Mouse (Mus musculus) monocyte, adult 2 months (primary cell): Measurements from ENCODE around the gene Cdk8.
A peak's percentile ranks its signal among the peaks of the same experiment; 100 is the strongest.
"Not testable (repeated sequence)": the region's sequence is repeated elsewhere in the genome, so short reads cannot be mapped to it uniquely, and the experiment has no call there.

Experiments used
- DNase-seq, 2 experiments: peaks; one replicate each; pipeline ENCODE4 v3.0.0; 2022; ENCODE audit warnings: low spot score in 2 of 2, low read depth in 1 of 2

Gene Cdk8

GRCm38 (mm10) chr5:146230864-146231654 is at the start of gene Cdk8:
Gene Cdk8 (plus strand): TSS chr5:146231230.
- peak; percentile 42 to 74 for DNase-seq

- DNase-seq = not testable (repeated sequence)
Measured at GRCm38 (mm10) chr5:146185204-146185603, 45.8 kb upstream of the Cdk8 start, which contains the start of gene 1700001J03Rik. Gene 1700001J03Rik (minus strand): TSS chr5:146185304.

DNA sequence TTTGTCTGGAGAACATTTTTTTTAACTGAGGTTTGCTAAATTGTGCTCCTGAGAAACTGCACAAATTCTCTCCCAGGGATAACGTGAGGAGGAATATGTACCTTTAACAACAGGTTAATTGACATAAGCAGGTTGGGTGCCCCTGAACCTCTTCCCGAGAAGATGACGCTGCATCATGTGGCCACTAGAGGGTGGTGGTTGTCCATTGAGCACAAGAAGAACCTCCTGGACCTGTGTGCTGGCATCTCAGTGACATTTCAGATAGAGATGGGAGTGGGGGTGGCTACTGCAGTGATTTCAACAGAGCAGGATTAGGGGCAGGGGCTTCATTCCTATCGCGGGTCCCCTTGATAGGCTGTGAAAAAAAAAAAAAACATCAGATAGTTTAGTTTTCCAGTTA is 43.6 kb upstream of the Cdk8 start:
- DNase-seq = peak in 1 of 2 experiments; percentile 12

DNA sequence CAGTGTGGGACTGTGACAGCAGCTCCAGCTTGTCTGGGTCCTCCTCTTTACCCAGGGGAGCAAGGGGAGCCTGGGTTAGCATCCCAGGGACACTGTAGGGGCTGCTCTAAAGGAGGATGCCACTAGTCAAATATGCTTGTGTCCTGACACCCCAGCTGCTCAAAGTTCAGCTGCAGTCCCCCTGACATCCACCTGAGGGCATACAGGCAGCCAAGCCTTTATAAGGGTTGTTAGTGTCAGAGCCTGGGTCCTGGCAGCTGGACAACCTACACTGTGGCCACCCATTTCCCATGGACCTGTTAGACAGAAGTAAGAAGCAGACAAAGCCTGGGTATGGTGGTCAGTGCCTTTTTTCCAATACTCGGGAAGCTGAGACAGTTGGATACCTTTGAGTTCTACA is 42.9 kb upstream of the Cdk8 start:
- no peak for DNase-seq

DNA sequence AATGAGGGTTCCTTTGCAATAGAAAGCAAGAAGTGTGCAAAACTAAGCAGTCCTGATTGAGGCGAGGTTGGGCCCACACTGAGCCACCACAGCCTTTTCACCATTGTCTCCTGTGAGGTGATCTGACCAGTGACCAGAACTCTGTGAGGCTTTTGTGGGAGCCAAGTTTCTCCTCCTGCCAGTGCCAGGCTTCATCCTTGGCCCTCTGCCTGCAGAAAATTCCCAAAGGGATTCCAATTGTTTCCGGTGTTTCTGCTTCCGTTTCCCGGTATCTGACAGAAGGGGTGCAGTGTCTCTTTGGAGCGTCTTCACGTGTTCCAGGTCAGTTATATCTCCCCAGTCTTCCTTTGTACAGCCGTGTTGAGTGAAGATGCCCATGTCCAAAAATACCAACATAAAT is 42.3 kb upstream of the Cdk8 start:
- no peak for DNase-seq

DNA sequence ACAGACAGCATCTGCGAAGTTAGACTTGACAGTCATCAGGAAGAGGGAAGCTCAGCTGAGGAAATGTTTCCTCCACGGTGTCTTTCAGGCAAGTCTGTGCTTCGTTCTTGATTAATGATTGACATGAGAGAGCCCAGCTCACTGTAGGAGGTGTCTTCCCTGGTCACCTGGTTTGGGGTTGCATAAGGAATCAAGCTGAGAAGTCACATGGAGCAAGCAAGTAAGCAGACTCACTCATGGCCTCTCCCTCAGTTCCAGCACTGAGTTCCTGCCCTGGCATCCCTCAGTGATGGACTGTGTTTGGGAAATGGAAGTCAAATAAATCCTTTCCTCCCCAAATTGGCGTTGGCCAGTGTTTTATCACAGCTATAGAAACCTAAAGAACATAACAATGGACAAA is 40.9 kb upstream of the Cdk8 start:
- DNase-seq = no peak

- no peak for DNase-seq
Measured at GRCm38 (mm10) chr5:146190501-146191269, 40.3 kb upstream of the Cdk8 start.

DNA sequence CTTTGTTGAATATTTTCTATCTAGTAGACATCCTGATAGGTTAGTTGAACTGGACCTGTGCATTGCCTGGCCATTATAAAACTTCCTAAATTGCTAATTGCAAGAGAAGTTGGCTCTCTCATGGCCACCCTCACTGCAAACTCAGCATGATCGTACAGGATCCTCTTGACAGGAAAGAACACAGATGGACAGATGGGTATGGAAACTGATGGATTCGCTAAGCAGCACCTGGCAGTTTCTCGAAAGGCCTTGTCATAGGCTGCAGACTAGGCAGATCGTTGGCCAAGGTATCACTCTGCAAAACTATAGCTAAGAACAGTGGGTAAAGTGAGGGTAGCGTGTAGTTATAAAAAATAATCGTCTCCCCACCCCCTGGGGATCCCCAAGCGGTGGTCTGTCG is 37.7 kb upstream of the Cdk8 start:
- DNase-seq = no peak

DNA sequence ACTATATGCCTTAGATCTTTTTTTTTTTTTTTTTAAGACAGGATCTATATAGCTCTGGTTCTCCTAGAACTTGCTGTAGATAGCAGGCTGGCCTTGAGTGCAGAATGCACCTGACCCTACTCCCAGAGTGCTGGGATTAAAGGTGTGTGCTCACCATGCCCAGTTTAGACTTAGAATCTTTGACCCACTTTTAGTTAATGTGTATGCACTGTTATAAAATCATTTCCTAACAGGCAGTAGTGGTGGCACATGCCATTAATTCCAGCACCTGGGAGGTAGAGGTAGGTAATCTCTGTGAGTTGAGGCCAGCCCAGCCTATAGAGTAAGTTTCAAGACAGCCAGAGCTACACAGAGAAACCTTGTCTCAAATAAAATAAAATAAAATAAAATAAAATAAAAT is 32.0 kb upstream of the Cdk8 start:
- DNase-seq = no peak

- no peak for DNase-seq
Measured at GRCm38 (mm10) chr5:146199540-146199939, 31.5 kb upstream of the Cdk8 start.

DNA sequence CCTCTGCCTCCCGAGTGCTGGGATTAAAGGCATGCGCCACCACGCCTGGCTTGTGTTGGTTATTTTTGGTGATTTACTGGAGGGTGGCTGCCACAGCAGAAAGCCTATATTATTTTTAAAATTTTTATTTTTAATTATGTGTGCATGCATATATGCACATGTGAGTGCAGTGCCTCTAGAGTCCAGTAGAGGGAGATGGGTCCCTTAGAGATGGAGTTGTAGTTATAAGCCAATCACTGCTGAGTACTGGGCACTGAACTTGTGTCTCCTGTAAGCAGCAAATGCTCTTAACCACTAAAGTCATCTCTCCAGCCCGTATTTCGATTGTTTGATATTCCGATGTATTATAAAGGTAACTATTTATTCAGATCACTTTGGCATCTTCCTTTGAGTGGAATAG is 30.4 kb upstream of the Cdk8 start:
- no peak for DNase-seq

DNA sequence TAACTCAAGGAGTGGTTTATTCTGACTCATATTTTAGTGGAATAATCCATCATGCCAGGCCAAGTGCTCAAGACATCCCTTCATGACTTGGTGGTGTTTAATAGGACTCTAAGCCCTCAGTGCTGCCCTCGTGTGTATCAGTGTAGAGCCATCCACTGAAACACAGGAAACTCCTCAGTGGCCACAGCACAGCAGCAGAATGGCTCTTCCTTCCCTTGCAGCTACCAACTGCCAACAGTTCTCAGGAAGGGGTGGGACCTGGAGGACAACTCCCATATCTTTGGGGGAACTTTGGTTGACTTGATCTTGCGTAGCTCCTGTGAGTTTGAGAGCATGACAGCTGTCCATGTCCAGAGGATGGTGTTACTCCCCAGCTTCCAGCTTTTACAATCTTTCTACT is 27.1 kb upstream of the Cdk8 start:
- DNase-seq = no peak

GRCm38 (mm10) chr5:146205537-146205936 is 25.5 kb upstream of the Cdk8 start:
- DNase-seq = no peak

DNA sequence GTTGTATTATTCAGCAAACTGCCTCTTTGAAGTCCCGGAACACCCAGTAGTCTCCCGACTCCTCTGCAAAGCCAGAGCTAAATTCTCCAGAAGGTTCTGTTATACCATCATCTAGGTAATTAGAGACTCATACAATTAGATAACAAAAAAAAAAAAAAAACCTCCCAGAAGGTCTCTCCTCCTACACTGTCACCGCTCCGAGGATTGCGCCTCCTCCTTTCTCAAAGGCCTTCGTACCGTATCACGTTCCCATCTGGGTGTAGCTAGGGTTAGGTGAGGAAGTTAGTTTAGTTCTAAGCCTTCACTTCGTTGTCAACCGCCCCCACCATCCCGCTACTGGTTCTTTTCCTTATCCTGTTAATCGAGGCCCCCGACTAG is 10.5 kb upstream of the Cdk8 start:
- no peak for DNase-seq

- peak; percentile 75 to 83 for DNase-seq
Measured at GRCm38 (mm10) chr5:146220879-146221714, 9.9 kb upstream of the Cdk8 start, which contains the start of gene Rnf6. Gene Rnf6 (minus strand): TSS chr5:146221555.

DNA sequence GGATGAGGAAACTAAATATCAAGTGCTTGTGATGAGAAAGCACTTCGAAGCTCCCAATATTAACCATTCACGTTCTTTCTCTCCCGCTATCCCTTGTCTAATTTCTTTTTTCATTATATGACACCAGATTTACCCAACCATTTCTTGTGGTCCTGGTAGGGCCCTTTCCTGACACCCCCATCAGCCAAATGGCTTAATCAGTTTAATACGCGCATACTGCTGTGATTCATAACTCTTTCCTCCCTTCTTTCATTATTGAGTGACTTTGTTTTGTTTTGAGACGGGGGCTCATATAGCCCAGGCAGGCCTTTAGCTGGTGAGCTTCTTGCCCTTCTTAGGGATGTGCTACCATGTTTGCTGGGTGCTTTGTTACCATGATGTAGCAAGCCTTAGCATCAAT is 9.3 kb upstream of the Cdk8 start:
- no peak for DNase-seq

- no peak for DNase-seq
Measured at GRCm38 (mm10) chr5:146223786-146224185, 7.2 kb upstream of the Cdk8 start.

- DNase-seq = no peak
Measured at GRCm38 (mm10) chr5:146227496-146227895, 3.5 kb upstream of the Cdk8 start.

GRCm38 (mm10) chr5:146229869-146230650 is 970 bp upstream of the Cdk8 start:
- no peak for DNase-seq

DNA sequence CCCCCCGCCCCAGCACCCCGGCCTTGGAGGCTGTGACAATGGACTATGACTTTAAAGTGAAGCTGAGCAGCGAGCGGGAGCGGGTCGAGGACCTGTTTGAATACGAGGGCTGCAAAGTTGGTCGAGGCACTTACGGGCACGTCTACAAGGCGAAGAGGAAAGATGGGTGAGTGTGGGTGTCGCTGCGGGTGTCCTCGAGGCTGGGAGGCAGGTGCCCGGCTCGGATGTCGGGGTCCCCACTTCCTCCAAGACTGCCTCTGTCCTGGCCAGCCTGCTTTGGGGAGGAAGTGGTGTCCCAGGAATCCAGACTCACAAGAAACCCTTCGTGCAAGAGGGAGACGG is 596 bp downstream of the Cdk8 start:
- DNase-seq = no peak
